Mouse (Mus musculus) cerebellum, adult 18-20 months (tissue): ENCODE data around the gene Ly6g5c.
A peak's percentile ranks its signal among the peaks of the same experiment; 100 is the strongest.

Experiments used
- DNase-seq, 2 experiments: peaks; one replicate each; pipeline ENCODE4 v3.0.0; 2021

Gene Ly6g5c

GRCm38 (mm10) chr17:35082841-35083576 is 25.1 kb upstream of the Ly6g5c start:
- DNase-seq, result peak; percentile 74 to 82

DNA sequence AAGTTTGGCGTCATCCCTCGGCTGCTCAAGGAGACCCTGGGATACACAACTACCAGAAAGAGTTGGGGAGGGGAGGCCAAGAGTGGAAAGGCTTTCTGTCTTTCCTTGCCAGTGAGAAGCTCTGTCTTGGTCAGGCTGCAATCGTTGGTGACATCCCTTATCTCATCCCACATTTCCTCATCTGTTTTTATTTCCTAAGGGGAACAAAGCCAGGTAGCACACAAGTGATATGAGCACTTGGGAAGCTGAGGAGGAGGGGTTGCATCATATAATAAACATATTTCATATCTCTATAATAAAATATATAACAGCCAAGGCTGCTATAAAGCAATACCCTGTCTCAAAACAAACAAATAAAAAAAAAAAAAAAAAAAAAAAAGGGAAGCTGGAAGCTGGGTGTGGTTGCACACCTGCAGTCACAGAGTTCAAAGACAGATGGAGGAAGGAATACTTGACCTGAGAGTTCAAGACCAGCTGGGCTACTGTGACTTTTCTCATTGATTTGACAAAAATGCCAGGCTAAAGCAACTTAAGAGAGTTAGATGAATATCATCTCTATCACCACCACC is 24.1 kb upstream of the Ly6g5c start:
- DNase-seq, result no peak

GRCm38 (mm10) chr17:35085208-35085865 is 22.7 kb upstream of the Ly6g5c start, which contains the start of gene Ly6g6f:
Ly6g6f (minus strand) TSS chr17:35085610.
- no peak for DNase-seq

DNA sequence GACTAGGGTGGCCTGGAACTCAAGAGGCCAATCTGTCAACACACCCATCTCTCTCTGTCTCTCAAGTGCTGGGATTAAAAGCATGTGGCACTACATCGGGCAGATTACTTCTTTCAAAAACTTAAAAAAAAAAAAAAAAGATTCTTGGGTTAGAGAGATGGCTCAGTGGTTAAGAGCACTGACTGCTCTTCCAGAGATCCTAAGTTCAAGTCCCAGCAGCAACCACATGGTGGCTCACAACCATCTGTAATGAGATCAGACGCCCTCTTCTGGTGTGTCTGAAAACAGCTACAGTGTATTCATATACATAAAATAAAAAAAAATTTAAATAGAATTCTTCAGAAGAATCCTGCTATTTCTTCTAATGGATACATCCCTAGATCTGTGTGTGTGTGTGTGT is 19.9 kb upstream of the Ly6g5c start:
- DNase-seq, result no peak

DNA sequence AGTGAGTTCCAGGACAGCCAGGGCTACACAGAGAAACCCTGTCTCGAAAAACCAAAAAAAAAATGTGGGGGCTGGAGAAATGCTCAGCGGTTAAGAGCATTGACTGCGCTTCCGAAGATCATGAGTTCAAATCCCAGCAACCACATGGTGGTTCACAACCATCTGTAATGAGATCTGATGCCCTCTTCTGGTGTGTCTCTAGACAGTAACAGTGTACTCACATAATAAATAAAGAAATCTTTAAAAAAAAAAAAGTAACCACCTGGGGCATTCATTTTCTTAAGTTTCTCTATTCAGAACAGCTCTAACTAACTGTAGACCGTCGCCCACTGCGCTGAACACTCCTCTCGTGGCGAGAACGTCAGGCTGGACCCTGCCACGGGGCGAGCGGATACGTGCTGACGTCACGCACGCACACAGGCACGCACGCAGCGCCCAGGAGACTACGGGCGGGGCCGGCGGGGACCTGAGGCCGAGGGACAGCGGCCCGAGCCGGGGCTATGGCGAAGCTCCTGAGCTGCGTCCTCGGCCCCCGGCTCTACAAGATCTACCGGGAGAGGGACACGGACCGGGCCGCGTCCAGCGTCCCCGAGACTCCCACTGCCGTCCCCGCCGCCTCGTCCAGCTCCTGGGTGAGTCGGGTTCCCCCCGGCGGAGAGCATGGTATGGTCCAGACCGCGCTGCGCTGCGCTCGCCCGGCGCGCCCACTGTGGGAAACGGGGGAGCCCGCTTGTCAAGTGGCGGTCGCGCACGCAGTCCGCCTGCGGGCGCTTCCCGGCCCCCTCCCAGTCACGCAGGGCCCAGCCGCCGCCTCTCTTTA is 19.0 kb upstream of the Ly6g5c start, which contains the start of gene Abhd16a:
Gene Abhd16a, plus strand, starts transcription at position 439 of the 820 bp plus-strand sequence.
- peak; percentile 97 for DNase-seq

DNA sequence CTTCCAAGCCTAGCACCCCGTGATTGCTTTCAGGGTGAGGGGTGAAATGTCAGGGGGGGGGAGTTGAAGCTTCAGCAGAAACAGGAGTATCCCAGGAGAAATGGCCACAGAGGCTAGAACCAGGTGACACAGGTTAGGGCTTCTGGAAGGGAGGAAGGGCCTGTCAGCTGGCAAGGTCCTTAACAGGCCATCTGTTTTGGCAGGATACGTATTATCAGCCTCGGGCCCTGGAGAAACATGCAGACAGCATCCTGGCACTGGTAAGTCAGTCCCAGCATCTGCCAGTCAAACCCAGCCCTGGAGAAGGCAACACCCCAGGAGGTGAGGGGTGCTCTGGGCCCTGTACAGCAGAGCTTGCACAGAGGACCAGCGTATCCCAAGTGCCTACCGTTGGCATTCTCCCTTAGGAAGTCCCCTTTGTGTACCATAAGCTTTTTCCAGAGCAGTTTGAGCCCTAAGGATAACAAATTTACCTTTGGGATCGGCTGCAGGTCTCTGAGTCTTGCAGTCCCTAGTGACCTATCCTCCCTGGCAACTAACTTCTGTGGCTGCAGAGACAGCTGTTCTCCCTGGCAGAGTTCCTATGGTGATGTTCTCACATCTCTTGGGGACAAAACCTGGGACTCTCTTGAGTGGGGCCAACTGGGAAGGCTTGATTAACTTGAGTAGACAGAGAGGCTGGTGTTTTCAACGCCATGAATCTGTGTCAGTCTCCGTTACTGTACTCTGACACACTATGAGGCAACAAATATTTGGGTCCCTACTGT is 17.7 kb upstream of the Ly6g5c start:
- peak; percentile 83 to 92 for DNase-seq

- no peak for DNase-seq
Measured at GRCm38 (mm10) chr17:35092403-35093198, 15.5 kb upstream of the Ly6g5c start.

DNA sequence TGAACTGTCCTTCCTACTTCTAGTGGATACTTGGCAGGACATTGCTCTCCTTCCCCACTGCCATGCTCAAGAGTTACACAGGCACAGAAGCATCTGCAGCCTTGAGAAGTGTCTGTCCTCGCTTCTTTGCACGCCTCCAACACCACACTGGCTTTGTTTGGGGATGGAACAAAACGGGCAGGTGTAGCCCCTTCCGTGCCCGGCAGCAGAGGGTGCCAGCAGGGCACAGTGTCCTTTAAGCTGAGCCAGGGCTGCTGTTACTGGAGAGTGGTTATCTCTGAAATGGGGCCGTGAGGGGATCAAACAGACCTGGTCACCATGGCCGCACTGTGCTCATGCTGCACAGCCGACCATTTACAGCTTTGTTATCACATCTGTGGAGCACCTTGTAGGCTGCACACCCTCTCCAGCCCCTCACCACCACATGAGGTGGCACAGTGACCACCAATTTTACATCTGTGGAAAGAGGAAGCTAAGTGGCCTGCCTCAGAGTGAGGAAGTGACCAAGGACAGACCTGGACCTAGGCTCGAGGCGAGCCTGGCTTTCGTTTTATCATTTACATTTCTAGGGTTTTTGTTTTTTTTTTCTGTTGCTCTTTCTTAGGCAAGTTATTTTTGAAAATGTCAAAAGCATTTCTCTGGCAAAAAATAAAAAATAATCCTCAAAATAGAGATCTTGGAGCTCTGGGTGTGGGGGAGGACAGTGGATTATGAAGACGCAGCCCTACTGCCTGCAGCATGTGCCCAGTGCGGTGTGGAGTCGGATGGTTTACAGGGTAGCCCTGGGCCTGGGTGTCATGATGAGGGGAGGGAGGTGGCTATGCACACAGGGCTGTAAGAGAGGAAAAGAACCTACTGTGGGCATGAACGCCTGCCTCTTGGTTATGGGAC is 13.4 kb upstream of the Ly6g5c start:
- no peak for DNase-seq

DNA sequence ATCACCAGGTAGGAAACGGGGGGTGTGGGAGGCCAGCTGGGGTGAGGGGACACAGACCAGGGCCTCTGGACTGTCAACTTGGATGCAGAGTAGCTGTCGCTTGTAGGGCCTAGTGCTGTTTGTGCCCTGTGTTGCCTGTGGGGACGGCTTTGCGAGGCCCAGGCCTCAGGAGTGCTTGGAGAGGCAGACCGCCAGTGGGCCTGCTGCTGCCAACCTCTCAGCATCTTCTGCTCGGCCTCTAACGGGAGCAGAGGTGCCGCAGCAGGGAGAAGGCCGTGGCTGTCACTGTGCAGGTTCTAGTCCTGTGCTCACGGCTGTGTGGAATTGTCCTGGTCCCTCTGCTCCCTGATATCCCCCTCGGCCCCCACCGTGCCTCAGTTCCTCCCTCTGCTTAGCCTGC is 11.5 kb upstream of the Ly6g5c start:
- peak in 1 of 2 experiments; percentile 58 for DNase-seq

DNA sequence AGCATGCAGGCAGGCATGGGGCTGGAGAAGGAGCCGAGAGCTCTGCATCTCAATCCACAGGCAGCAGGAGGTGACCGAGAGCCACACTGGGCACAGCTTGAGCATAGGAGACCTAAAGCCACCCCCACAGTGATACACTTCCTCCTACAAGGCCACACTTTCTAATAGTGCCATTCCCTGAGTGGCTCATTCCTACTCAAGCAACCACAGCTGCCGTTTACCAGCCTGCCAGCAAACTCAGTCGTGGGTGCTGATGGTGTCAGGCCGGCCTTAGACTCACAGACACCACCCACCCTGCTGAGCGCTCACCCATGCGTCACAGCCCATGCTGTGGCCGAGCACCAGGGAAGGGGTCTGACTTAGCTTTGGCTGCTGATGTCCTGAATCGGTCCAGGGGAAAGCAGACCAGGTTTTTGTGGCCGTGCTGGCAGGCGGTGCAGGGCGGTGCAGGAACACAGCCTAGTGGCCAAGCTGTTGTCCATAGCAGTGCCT is 10.9 kb upstream of the Ly6g5c start:
- DNase-seq, result peak; percentile 74 to 75

DNA sequence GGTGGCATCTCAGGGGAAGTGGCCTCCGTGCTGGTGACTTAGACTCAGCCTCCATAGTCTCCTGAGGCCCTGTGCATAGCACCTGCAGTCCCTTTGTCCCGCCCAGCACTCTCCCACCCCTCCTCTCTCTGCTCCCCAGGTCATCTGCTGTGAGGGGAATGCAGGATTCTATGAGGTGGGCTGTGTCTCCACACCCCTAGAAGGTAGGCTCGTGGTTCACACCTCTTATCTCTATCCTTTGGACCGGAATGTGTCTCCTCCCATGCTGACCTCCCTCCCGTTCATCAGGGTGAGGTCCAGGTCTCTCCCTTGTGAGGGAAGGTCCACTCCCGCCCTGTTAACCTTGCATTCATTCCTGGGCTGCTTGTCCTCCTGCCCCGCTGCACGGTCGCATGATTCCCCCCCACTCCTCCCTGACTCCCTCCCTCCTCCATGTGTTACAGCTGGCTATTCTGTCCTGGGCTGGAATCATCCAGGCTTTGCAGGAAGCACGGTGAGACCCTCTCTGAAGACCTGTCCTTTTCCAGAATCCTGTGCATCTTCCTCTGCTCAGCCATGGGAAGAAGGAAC is 7.8 kb upstream of the Ly6g5c start:
- peak in 1 of 2 experiments; percentile 22 for DNase-seq

DNA sequence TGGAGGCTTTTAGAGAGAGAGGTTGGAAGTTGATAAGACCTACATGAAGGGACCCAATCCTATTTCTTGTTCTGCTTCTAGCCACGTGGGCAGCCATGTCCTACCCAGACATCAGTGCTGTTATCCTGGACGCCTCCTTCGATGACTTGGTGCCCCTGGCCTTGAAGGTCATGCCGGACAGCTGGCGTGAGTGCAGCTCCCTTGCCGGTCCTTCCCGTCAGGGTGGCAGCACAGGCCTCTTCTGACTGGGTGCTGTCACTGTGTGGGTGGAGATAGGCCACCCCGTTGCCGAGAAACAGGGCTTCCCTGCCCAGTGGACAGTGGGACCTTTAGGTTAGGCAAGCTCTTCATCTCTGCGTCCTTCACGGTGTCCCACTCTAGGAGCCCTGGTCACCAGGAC is 6.9 kb upstream of the Ly6g5c start:
- DNase-seq, result peak in 1 of 2 experiments; percentile 37

DNA sequence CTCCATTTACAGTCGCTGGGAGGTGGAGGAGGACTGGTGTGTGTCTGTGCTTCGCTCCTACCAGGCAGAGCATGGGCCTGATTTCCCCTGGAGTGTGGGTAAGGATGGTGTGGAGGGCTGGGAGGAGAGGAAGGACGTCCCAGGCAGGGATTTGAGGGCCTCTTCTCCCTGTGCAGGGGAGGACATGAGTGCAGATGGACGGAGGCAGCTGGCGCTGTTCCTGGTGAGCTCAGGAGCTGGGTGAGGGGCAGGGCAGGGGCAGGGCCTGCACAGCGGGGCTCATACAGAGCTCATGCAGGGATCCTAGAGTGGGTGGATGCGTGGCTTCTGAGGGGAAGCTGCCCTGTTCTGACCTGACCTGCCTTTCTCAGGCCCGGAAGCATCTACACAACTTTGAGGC is 5.8 kb upstream of the Ly6g5c start:
- DNase-seq, result peak in 1 of 2 experiments; percentile 47

DNA sequence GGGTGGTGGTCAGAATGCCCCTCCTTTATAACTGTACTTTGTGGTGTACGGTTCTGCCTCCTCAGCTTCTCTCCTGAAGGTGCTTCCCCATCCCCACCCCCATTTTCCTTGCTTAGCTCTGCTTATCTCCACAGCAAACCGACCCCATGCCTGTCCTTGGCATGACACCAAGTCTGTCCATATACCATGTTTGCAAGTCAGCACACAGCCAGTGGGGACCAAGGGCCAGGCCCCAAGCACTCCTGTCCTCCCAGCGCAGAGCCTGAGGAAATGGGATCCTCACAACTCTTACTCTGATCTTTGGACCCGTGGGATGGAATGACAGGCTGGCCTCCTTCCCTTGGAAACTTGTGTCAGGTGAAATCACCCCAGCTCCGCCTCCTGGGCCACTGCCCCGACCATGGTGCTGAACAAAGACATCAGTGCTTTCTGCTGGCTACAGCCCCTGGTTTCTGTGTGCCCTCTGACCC is 4.8 kb upstream of the Ly6g5c start:
- DNase-seq, result peak in 1 of 2 experiments; percentile 37

DNA sequence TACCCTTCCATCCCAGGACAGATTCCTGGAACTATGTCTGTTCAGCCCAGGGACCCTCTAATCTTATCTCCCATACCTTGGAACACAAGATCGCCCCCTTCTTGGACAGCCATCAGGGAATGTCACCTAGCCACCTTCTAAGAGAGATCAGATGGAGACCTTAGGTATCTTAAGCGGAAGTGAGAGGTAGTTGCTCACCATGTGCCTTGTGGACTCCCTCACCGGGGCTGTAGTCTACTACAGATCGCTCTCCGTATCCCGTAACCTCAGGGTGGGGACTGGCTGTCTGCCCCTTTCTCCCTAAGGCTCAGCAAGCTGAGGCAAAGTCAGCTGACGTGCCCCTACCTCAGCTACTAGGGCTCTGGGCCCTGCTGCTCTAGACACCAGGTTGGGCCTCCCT is 4.0 kb upstream of the Ly6g5c start:
- DNase-seq, result no peak

GRCm38 (mm10) chr17:35104754-35105153 is 3.3 kb upstream of the Ly6g5c start:
- DNase-seq, result no peak

DNA sequence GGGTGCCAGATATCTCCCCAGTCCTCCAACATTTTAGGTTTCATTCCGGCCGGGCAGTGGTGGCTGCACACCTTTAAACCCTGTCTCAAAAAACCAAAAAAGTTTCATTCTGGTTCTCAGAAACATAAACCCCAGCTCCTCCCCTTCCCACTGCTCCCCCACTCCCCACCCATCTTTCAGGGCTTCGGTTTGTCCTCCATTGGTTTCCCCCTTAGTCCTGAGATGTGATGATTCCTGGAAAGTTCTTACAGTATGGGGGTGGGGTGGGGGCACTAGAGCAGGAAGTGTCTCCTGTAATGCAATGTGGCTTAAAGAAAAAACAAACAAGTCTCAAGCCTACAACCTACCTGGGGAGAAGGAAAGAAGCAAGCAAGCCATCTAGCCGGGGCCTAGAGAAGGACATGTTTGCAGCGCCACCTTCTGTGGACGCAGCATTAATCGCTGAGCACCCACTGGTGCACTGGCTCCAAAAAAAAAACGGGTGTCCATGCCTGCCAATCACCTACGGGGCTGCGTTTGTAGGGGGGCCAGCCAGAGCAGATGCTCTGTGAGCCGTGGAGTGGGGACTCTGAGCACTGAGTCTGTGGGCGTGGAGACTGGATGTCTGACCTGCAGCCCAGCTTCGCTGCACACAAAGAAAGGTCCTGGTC is 2.2 kb upstream of the Ly6g5c start:
- DNase-seq, result peak; percentile 76 to 77

DNA sequence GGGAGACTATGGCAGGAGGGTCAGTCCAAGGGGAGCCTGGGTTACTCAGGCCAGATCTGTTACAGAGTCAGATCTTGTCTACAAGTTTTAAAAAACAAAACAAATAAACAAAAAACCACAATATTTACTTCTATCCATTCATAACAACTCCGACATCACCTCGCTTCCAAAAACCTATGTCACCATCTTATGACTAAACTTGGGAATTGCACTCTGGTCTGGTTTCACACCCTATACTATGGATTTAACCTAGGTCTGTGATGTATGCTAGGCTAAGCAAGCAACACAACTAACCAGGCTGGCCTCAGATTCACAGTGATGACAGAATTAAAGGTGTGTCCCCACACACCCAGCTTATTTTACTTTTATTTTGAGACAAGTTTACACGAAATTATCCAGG is 1.6 kb upstream of the Ly6g5c start:
- DNase-seq, result no peak

- no peak for DNase-seq
Measured at GRCm38 (mm10) chr17:35111774-35112173, 3.7 kb downstream of the Ly6g5c start.
